Mouse (Mus musculus) bone marrow, adult 2 months (tissue): ENCODE results near the gene Pitpnb. TPM values are rescaled to one million over a fixed set of nuclear protein-coding genes. Genes with fewer than 3 reads are reported as not detected.

Experiments used
- H3K27ac ChIP-seq: fragments of 200-500 bp; 2 replicates; pipeline ENCODE4 v1.5.1; 2012; ENCODE audit warnings: low read depth, mild to moderate bottlenecking, control low read depth, inconsistent platforms, low read length; ENCODE audit not compliant: control insufficient read depth, poor library complexity, insufficient read depth
- H3K4me1 ChIP-seq: fragments of 200-500 bp; 2 replicates; pipeline ENCODE4 v1.6.1; 2011; ENCODE audit warnings: low read length; ENCODE audit not compliant: control insufficient read depth, insufficient read depth
- H3K4me3 ChIP-seq: fragments of 200-500 bp; replicated peaks from 2 replicates; pipeline ENCODE3; 2011; ENCODE audit warnings: mild to moderate bottlenecking, low read depth, low read length, control low read depth; ENCODE audit not compliant: control insufficient read depth
- CTCF ChIP-seq: fragments of 200-500 bp; IDR thresholded peaks from 2 replicates; pipeline ENCODE4 v1.5.1; 2011; ENCODE audit warnings: low read length, control low read depth; ENCODE audit not compliant: control insufficient read depth, insufficient read depth
- POLR2A ChIP-seq: fragments of 200-500 bp; IDR thresholded peaks from 2 replicates; pipeline ENCODE4 v1.6.1; 2011; ENCODE audit warnings: low read depth, mild to moderate bottlenecking, control low read depth, low read length, borderline replicate concordance; ENCODE audit not compliant: control insufficient read depth
- WGBS: fragments of 180-500 bp; shearing (Covaris S2); methylation state at CpG from one replicate; pipeline ENCODE4 v1.1.7; 2018; 5-methylcytosine and 5-hydroxymethylcytosine counted together
- polyA plus RNA-seq: library from polyadenylated mRNA; stranded (reverse); fragments of >200 nt; gene quantifications from 2 replicates; pipeline ENCODE4 v1.2.4, GENCODE M21; 2011; ENCODE audit warnings: low replicate concordance; ENCODE audit not compliant: missing spikeins, insufficient read depth, insufficient read length

The Pitpnb gene
- polyA plus RNA-seq, 1 experiment, result 25.5 TPM

- no peak for TF ChIP-seq CTCF
- no peak for TF ChIP-seq POLR2A
- no peaks in the 10 kb centered on the region for H3K4me1 ChIP-seq
- H3K4me3 ChIP-seq, result no peak overlapping the region
- H3K27ac ChIP-seq, result no peak overlapping the region
- WGBS, result 77% methylated on average over 7 of the region's 7 CpGs
These were observed 47.8 kb downstream of the Pitpnb start for GRCm38 (mm10) chr5:111378126-111378993.

- TF ChIP-seq CTCF (no peak), POLR2A (no peak)
- no peak overlapping the region for H3K4me3 ChIP-seq
- 79% methylated on average over 5 of the region's 5 CpGs for WGBS
- no peak overlapping the region for H3K27ac ChIP-seq
- H3K4me1 ChIP-seq, result no peaks in the 10 kb centered on the region
These were observed 52.8 kb downstream of the Pitpnb start for GRCm38 (mm10) chr5:111383335-111383734.

- no peak for TF ChIP-seq POLR2A
- H3K4me3 ChIP-seq, result no peak overlapping the region
- no peaks in the 10 kb centered on the region for H3K4me1 ChIP-seq
- no peak overlapping the region for H3K27ac ChIP-seq
- WGBS, result 78% methylated on average over 10 of the region's 10 CpGs
These were observed 60.3 kb downstream of the Pitpnb start for GRCm38 (mm10) chr5:111390911-111391310.

GRCm38 (mm10) chr5:111391485-111391884 is 60.9 kb downstream of the Pitpnb start:
- Histone ChIP-seq H3K27ac (no peak overlapping the region), H3K4me1 (no peaks in the 10 kb centered on the region), H3K4me3 (no peak overlapping the region)
- TF ChIP-seq CTCF (no peak), POLR2A (no peak)
- WGBS, result 40% methylated on average over 6 of the region's 6 CpGs

GRCm38 (mm10) chr5:111393346-111394197 is 63.0 kb downstream of the Pitpnb start:
- no peak overlapping the region for H3K27ac ChIP-seq
- 53% methylated on average over 17 of the region's 17 CpGs for WGBS
- TF ChIP-seq POLR2A (no peak), CTCF (no peak)

GRCm38 (mm10) chr5:111394198-111395053 is 63.9 kb downstream of the Pitpnb start:
- no peak overlapping the region for H3K4me3 ChIP-seq
- WGBS, result 49% methylated on average over 15 of the region's 15 CpGs
- H3K4me1 ChIP-seq, result no peaks in the 10 kb centered on the region
- TF ChIP-seq CTCF (no peak), POLR2A (no peak)
- no peak overlapping the region for H3K27ac ChIP-seq

More at GRCm38 (mm10) chr5:111393346-111394197, 63.0 kb downstream of the Pitpnb start:
- no peak overlapping the region for H3K4me3 ChIP-seq
- no peaks in the 10 kb centered on the region for H3K4me1 ChIP-seq

GRCm38 (mm10) chr5:111395771-111396170 is 65.2 kb downstream of the Pitpnb start:
- H3K4me1 ChIP-seq, result no peaks in the 10 kb centered on the region
- TF ChIP-seq CTCF, result no peak
- TF ChIP-seq POLR2A, result no peak
- WGBS, result 85% methylated on average over 10 of the region's 10 CpGs
- no peak overlapping the region for H3K27ac ChIP-seq
- H3K4me3 ChIP-seq, result no peak overlapping the region
